Mouse (Mus musculus): ENCODE data around the gene Tssc4. TPM values are rescaled to one million over a fixed set of nuclear protein-coding genes. Genes with fewer than 3 reads are reported as not detected.

The Tssc4 gene
- polyA plus RNA-seq, 2 experiments = 65.0 to 130 TPM

GRCm38 (mm10) chr7:143110803-143111202 lies 41.8 kb downstream of the Tssc4 start:
- no peaks in the 10 kb centered on the region for H3K36me3 ChIP-seq (ENCODE audit: control insufficient read depth, insufficient read depth, low read length)
- ATAC-seq (ENCODE audit: low FRiP score, low read depth) (no peak), DNase-seq (ENCODE audit: low spot score) (no peak)
- no peak overlapping the region for H3K27ac ChIP-seq (replicated peaks; ENCODE audit: low read depth, low read length)
- H3K4me3 ChIP-seq (replicated peaks; ENCODE audit: low read length) = no peak overlapping the region
- no peak for TF ChIP-seq POLR2A (IDR thresholded peaks at IDR 0.05; ENCODE audit: borderline replicate concordance, extremely low read depth, insufficient read depth, insufficient read length)
- H3K9me3 ChIP-seq (ENCODE audit: control insufficient read depth, low read length) = 0 out of 2 replicates have a peak, but pooled peaks cover 7% of the 10 kb centered on the region
- H3K4me2 ChIP-seq (replicated peaks; ENCODE audit: low read depth, low read length, severe bottlenecking) = no peak overlapping the region
- 71% methylated on average over 1 of the region's 1 CpGs for WGBS
- H3K9ac ChIP-seq (ENCODE audit: low read depth, low read length, severe bottlenecking) = no peak overlapping the region
- H3K27me3 ChIP-seq (ENCODE audit: control insufficient read depth, insufficient read depth, low read length) = peaks cover 34% of the 10 kb centered on the region
- peaks cover 2% of the 10 kb centered on the region; the same call in 1 of the 2 replicates for H3K4me1 ChIP-seq (ENCODE audit: control insufficient read depth, insufficient read depth, low read length)

GRCm38 (mm10) chr7:143111719-143112118 lies 42.7 kb downstream of the Tssc4 start:
- no peak overlapping the region for H3K9ac ChIP-seq (ENCODE audit: low read depth, low read length, severe bottlenecking)
- ATAC-seq (ENCODE audit: low FRiP score, low read depth) (no peak), DNase-seq (ENCODE audit: low spot score) (no peak)
- H3K27ac ChIP-seq (replicated peaks; ENCODE audit: low read depth, low read length) = no peak overlapping the region
- WGBS = 72% methylated on average over 4 of the region's 4 CpGs
- H3K4me1 ChIP-seq (ENCODE audit: control insufficient read depth, insufficient read depth, low read length) = peaks cover 2% of the 10 kb centered on the region; the same call in 1 of the 2 replicates
- H3K4me3 ChIP-seq (replicated peaks; ENCODE audit: low read length) = no peak overlapping the region
- no peak for TF ChIP-seq POLR2A (IDR thresholded peaks at IDR 0.05; ENCODE audit: borderline replicate concordance, extremely low read depth, insufficient read depth, insufficient read length)
- H3K36me3 ChIP-seq (ENCODE audit: control insufficient read depth, insufficient read depth, low read length) = no peaks in the 10 kb centered on the region
- H3K9me3 ChIP-seq (ENCODE audit: control insufficient read depth, low read length) = 0 out of 2 replicates have a peak, but pooled peaks cover 7% of the 10 kb centered on the region
- peaks cover 25% of the 10 kb centered on the region for H3K27me3 ChIP-seq (ENCODE audit: control insufficient read depth, insufficient read depth, low read length)
- H3K4me2 ChIP-seq (replicated peaks; ENCODE audit: low read depth, low read length, severe bottlenecking) = no peak overlapping the region

GRCm38 (mm10) chr7:143112395-143112794 lies 43.3 kb downstream of the Tssc4 start:
- TF ChIP-seq POLR2A (IDR thresholded peaks at IDR 0.05; ENCODE audit: borderline replicate concordance, extremely low read depth, insufficient read depth, insufficient read length) = no peak
- no peak for ATAC-seq (ENCODE audit: low FRiP score, low read depth)
- no peak overlapping the region for H3K4me3 ChIP-seq (replicated peaks; ENCODE audit: low read length)
- H3K4me1 ChIP-seq (ENCODE audit: control insufficient read depth, insufficient read depth, low read length) = peaks cover under 1% of the 10 kb centered on the region; the same call in 1 of the 2 replicates
- 13% methylated on average over 1 of the region's 1 CpGs for WGBS
- no peak for DNase-seq (ENCODE audit: low spot score)
- H3K27ac ChIP-seq (replicated peaks; ENCODE audit: low read depth, low read length) = no peak overlapping the region
- H3K4me2 ChIP-seq (replicated peaks; ENCODE audit: low read depth, low read length, severe bottlenecking) = no peak overlapping the region
- H3K9ac ChIP-seq (ENCODE audit: low read depth, low read length, severe bottlenecking) = no peak overlapping the region
- H3K9me3 ChIP-seq (ENCODE audit: control insufficient read depth, low read length) = 0 out of 2 replicates have a peak, but pooled peaks cover 7% of the 10 kb centered on the region
- H3K27me3 ChIP-seq (ENCODE audit: control insufficient read depth, insufficient read depth, low read length) = peaks cover 18% of the 10 kb centered on the region
- no peaks in the 10 kb centered on the region for H3K36me3 ChIP-seq (ENCODE audit: control insufficient read depth, insufficient read depth, low read length)

- Histone ChIP-seq H3K27ac (replicated peaks; ENCODE audit: low read depth, low read length) (no peak overlapping the region), H3K36me3 (ENCODE audit: control insufficient read depth, insufficient read depth, low read length) (no peaks in the 10 kb centered on the region), H3K4me1 (ENCODE audit: control insufficient read depth, insufficient read depth, low read length) (peaks cover 3% of the 10 kb centered on the region), H3K9me3 (ENCODE audit: control insufficient read depth, low read length) (0 out of 2 replicates have a peak, but pooled peaks cover 7% of the 10 kb centered on the region), H3K27me3 (ENCODE audit: control insufficient read depth, insufficient read depth, low read length) (no peaks in the 10 kb centered on the region), H3K4me2 (replicated peaks; ENCODE audit: low read depth, low read length, severe bottlenecking) (no peak overlapping the region), H3K4me3 (replicated peaks; ENCODE audit: low read length) (no peak overlapping the region), H3K9ac (ENCODE audit: low read depth, low read length, severe bottlenecking) (no peak overlapping the region)
- TF ChIP-seq POLR2A (IDR thresholded peaks at IDR 0.05; ENCODE audit: borderline replicate concordance, extremely low read depth, insufficient read depth, insufficient read length) = no peak
- no peak for DNase-seq (ENCODE audit: low spot score)
- ATAC-seq (ENCODE audit: low FRiP score, low read depth) = no peak
Observed at GRCm38 (mm10) chr7:143114773-143115172, 45.7 kb downstream of the Tssc4 start.

GRCm38 (mm10) chr7:143116521-143116920 lies 47.5 kb downstream of the Tssc4 start:
- no peak overlapping the region for H3K4me2 ChIP-seq (replicated peaks; ENCODE audit: low read depth, low read length, severe bottlenecking)
- TF ChIP-seq POLR2A (IDR thresholded peaks at IDR 0.05; ENCODE audit: borderline replicate concordance, extremely low read depth, insufficient read depth, insufficient read length) = no peak
- no peak overlapping the region for H3K9ac ChIP-seq (ENCODE audit: low read depth, low read length, severe bottlenecking)
- H3K4me1 ChIP-seq (ENCODE audit: control insufficient read depth, insufficient read depth, low read length) = peaks cover 7% of the 10 kb centered on the region
- WGBS = 80% methylated on average over 5 of the region's 5 CpGs
- H3K36me3 ChIP-seq (ENCODE audit: control insufficient read depth, insufficient read depth, low read length) = no peaks in the 10 kb centered on the region
- 0 out of 2 replicates have a peak, but pooled peaks cover 7% of the 10 kb centered on the region for H3K9me3 ChIP-seq (ENCODE audit: control insufficient read depth, low read length)
- no peaks in the 10 kb centered on the region for H3K27me3 ChIP-seq (ENCODE audit: control insufficient read depth, insufficient read depth, low read length)
- ATAC-seq (ENCODE audit: low FRiP score, low read depth) (no peak), DNase-seq (ENCODE audit: low spot score) (no peak)
- H3K27ac ChIP-seq (replicated peaks; ENCODE audit: low read depth, low read length) = no peak overlapping the region
- no peak overlapping the region for H3K4me3 ChIP-seq (replicated peaks; ENCODE audit: low read length)

All from limb, embryonic 14.5 days (tissue).